In genomic region chr2:151535961-151536617, GRCm38 (mm10) we compare ENCODE assay signal across 8 mouse cellular contexts. TPM values are rescaled to one million over a fixed set of nuclear protein-coding genes. Genes with fewer than 3 reads are reported as not detected.
DNase-seq lines count a peak whose midpoint lies in the region; ATAC-seq and TF ChIP-seq lines count a peak whose summit lies in the region.

No protein-coding gene starts in this region.

- no peaks in the 10 kb centered on the region for H3K4me1 ChIP-seq in heart, postnatal 0 days (ENCODE audit: control insufficient read depth, insufficient read depth)
- H3K4me1 ChIP-seq in hindbrain, embryonic 13.5 days (replicated peaks), result 0 out of 2 replicates have a peak, but pooled peaks cover 5% of the 10 kb centered on the region
- H3K4me1 ChIP-seq in midbrain, embryonic 12.5 days, result no peaks in the 10 kb centered on the region; the same call in 1 of the 2 replicates

- no peaks in the 10 kb centered on the region for H3K27me3 ChIP-seq in heart, postnatal 0 days (ENCODE audit: control insufficient read depth, insufficient read depth, low read length)
- H3K27me3 ChIP-seq in hindbrain, embryonic 13.5 days, result no peaks in the 10 kb centered on the region
- no peaks in the 10 kb centered on the region for H3K27me3 ChIP-seq in midbrain, embryonic 12.5 days

- no peaks in the 10 kb centered on the region for H3K36me3 ChIP-seq in heart, postnatal 0 days (replicated peaks; ENCODE audit: control insufficient read depth, insufficient read depth, low read length)
- H3K36me3 ChIP-seq in hindbrain, embryonic 13.5 days, result no peaks in the 10 kb centered on the region
- no peaks in the 10 kb centered on the region for H3K36me3 ChIP-seq in midbrain, embryonic 12.5 days

- peak overlapping the region; percentile 77 for H3K27ac ChIP-seq in heart, postnatal 0 days (ENCODE audit: low read depth)
- peak overlapping the region; percentile 30; the same call in 1 of the 2 replicates for H3K27ac ChIP-seq in hindbrain, embryonic 13.5 days
- peak overlapping the region; percentile 54; the same call in 1 of the 2 replicates for H3K27ac ChIP-seq in midbrain, embryonic 12.5 days (replicated peaks)

- no peak overlapping the region for H3K9ac ChIP-seq in heart, postnatal 0 days (replicated peaks; ENCODE audit: low read depth, low read length)
- no peak overlapping the region for H3K9ac ChIP-seq in hindbrain, embryonic 13.5 days
- no peak overlapping the region for H3K9ac ChIP-seq in midbrain, embryonic 12.5 days (replicated peaks)

- peak; percentile 38; the same call in 1 of the 2 replicates for ATAC-seq in heart, postnatal 0 days (ENCODE audit: insufficient read depth, low read depth)
- ATAC-seq in activated CD4-positive, CD25-positive, alpha-beta regulatory T cell, adult 4 months, result peak; percentile 38
- 0 out of 2 replicates have a peak, but pooled peaks have one; percentile 14 for ATAC-seq in hindbrain, embryonic 13.5 days (ENCODE audit: low FRiP score)
- peak; percentile 59; the same call in 1 of the 2 replicates for ATAC-seq in midbrain, embryonic 12.5 days (ENCODE audit: low FRiP score, low read depth)

- intact Hi-C loops in heart, postnatal 25 days (cut with DNase I), result no loop called here

- no peak overlapping the region for H3K4me3 ChIP-seq in heart, postnatal 0 days (ENCODE audit: low read depth, low read length)
- no peak overlapping the region for H3K4me3 ChIP-seq in hindbrain, embryonic 13.5 days
- no peak overlapping the region for H3K4me3 ChIP-seq in midbrain, embryonic 12.5 days

- no peak for TF ChIP-seq CTCF in heart, postnatal 0 days (IDR thresholded peaks at IDR 0.05; ENCODE audit: low read depth)

- TF ChIP-seq EP300 in heart, postnatal 0 days (IDR thresholded peaks at IDR 0.05; ENCODE audit: low read depth), result no peak

- no peak overlapping the region for H3K4me2 ChIP-seq in heart, postnatal 0 days (ENCODE audit: low read depth, low read length)
- H3K4me2 ChIP-seq in hindbrain, embryonic 13.5 days, result no peak overlapping the region
- H3K4me2 ChIP-seq in midbrain, embryonic 12.5 days (replicated peaks), result no peak overlapping the region

- H3K9me3 ChIP-seq in heart, postnatal 0 days (replicated peaks; ENCODE audit: control insufficient read depth, low read length), result no peaks in the 10 kb centered on the region
- H3K9me3 ChIP-seq in hindbrain, embryonic 13.5 days, result no peaks in the 10 kb centered on the region
- H3K9me3 ChIP-seq in midbrain, embryonic 12.5 days, result no peaks in the 10 kb centered on the region

- no peak for DNase-seq in heart, postnatal 0 days (ENCODE audit: low spot score)
- DNase-seq in heart, adult 18-20 months, result no peak
- DNase-seq in cerebellum, adult 18-20 months, result no peak
- no peak for DNase-seq in left cerebral cortex, adult 8-10 months (ENCODE audit: low spot score in 2 of 2)
- no peak for DNase-seq in heart, postnatal 25 days (ENCODE audit: low spot score)

- WGBS in heart, postnatal 0 days, result 20% methylated on average over 1 of the region's 1 CpGs
- WGBS in hindbrain, embryonic 13.5 days, result 59% methylated on average over 1 of the region's 1 CpGs
- 22% methylated on average over 1 of the region's 1 CpGs for WGBS in midbrain, embryonic 12.5 days

RNA-seq across cellular contexts. Expression of gene Fkbp1a, which starts 6.2 kb away (rescaled TPM):
- 71.3 and 72.5 TPM in 2 replicates for total RNA-seq in heart, postnatal 0 days (2014; rRNA removed; ENCODE audit: low replicate concordance)
- polyA plus RNA-seq in heart, postnatal 0 days (2015; fragmentation: Nextera tagmentation; extraction: Ambion mirVana), result 454 and 476 TPM in 2 replicates
- total RNA-seq in heart, adult 18-20 months (2021), result 100 to 1,000 TPM; 200 to 226 TPM
- 100 to 1,000 TPM; 298 to 313 TPM for polyA plus RNA-seq in activated CD4-positive, CD25-positive, alpha-beta regulatory T cell, adult 4 months (2017; shearing (Covaris generic))
- polyA plus RNA-seq in hindbrain, embryonic 13.5 days (2015; fragmentation: Nextera tagmentation; extraction: Ambion mirVana), result 587 and 616 TPM in 2 replicates
- polyA plus RNA-seq in midbrain, embryonic 12.5 days (2016; fragmentation: Nextera tagmentation; extraction: Ambion mirVana), result 500 and 503 TPM in 2 replicates
- total RNA-seq in left cerebral cortex, adult 8-10 months (2022), result 100 to 1,000 TPM; 699 to 783 (median 759) TPM
- total RNA-seq in heart, postnatal 25 days (2021), result 100 to 1,000 TPM; 240 to 249 TPM

RNA-seq across cellular contexts. Expression of gene Sdcbp2, which starts 36.3 kb away (rescaled TPM):
- 1.7 and 8.0 TPM in 2 replicates for total RNA-seq in heart, postnatal 0 days (2014; rRNA removed; ENCODE audit: low replicate concordance)
- 1.8 and 2.2 TPM in 2 replicates for polyA plus RNA-seq in heart, postnatal 0 days (2015; fragmentation: Nextera tagmentation; extraction: Ambion mirVana)
- total RNA-seq in heart, adult 18-20 months (2021), result 1 to 10 TPM; 2.8 to 2.9 TPM
- 10 to 100 TPM; 79.8 to 85.3 TPM for polyA plus RNA-seq in activated CD4-positive, CD25-positive, alpha-beta regulatory T cell, adult 4 months (2017; shearing (Covaris generic))
- polyA plus RNA-seq in hindbrain, embryonic 13.5 days (2015; fragmentation: Nextera tagmentation; extraction: Ambion mirVana), result 0.54 and 0.90 TPM in 2 replicates
- polyA plus RNA-seq in midbrain, embryonic 12.5 days (2016; fragmentation: Nextera tagmentation; extraction: Ambion mirVana), result 0.33 and 0.50 TPM in 2 replicates
- total RNA-seq in left cerebral cortex, adult 8-10 months (2022), result 1 to 10 TPM; 1.3 to 3.2 (median 2.4) TPM
- 1 to 10 TPM; 1.0 to 2.3 TPM for total RNA-seq in heart, postnatal 25 days (2021)

RNA-seq across cellular contexts. Expression of gene Nsfl1c, which starts 42.1 kb away (rescaled TPM):
- 37.7 and 41.7 TPM in 2 replicates for total RNA-seq in heart, postnatal 0 days (2014; rRNA removed; ENCODE audit: low replicate concordance)
- 115 and 117 TPM in 2 replicates for polyA plus RNA-seq in heart, postnatal 0 days (2015; fragmentation: Nextera tagmentation; extraction: Ambion mirVana)
- total RNA-seq in heart, adult 18-20 months (2021), result 10 to 100 TPM; 79.4 to 84.5 TPM
- polyA plus RNA-seq in activated CD4-positive, CD25-positive, alpha-beta regulatory T cell, adult 4 months (2017; shearing (Covaris generic)), result 100 to 1,000 TPM; 117 to 159 TPM
- polyA plus RNA-seq in hindbrain, embryonic 13.5 days (2015; fragmentation: Nextera tagmentation; extraction: Ambion mirVana), result 276 and 291 TPM in 2 replicates
- 254 and 264 TPM in 2 replicates for polyA plus RNA-seq in midbrain, embryonic 12.5 days (2016; fragmentation: Nextera tagmentation; extraction: Ambion mirVana)
- 100 to 1,000 TPM; 145 to 167 (median 156) TPM for total RNA-seq in left cerebral cortex, adult 8-10 months (2022)
- total RNA-seq in heart, postnatal 25 days (2021), result 10 to 100 TPM; 78.5 to 80.0 TPM
